Mouse (Mus musculus): ENCODE measurements around the gene Loxl3. TPM values are rescaled to one million over a fixed set of nuclear protein-coding genes. Genes with fewer than 3 reads are reported as not detected.
A peak's percentile ranks its signal among the peaks of the same experiment; 100 is the strongest.

Gene Loxl3
- polyA plus RNA-seq (2016; fragmentation: Nextera tagmentation; extraction: Ambion mirVana) = 17.9 and 21.9 TPM in 2 replicates

- peaks cover 38% of the 10 kb centered on the region for H3K4me1 ChIP-seq
- H3K36me3 ChIP-seq = no peaks in the 10 kb centered on the region
- peak within 1 kb of the TSS; percentile 85 for H3K4me2 ChIP-seq (replicated peaks)
- under 1% methylated on average over 51 of the region's 51 CpGs for WGBS
- peaks cover 38% of the 10 kb centered on the region for H3K27me3 ChIP-seq
- peak; percentile 73 for ATAC-seq (ENCODE audit: insufficient number of reproducible peaks, insufficient read depth, low FRiP score, low TSS enrichment)
- peak within 1 kb of the TSS; percentile 65 for H3K27ac ChIP-seq
- peak within 1 kb of the TSS; percentile 59 for H3K4me3 ChIP-seq
- H3K9ac ChIP-seq = peak within 1 kb of the TSS; percentile 20
- no peaks in the 10 kb centered on the region for H3K9me3 ChIP-seq
These were observed at the start of gene Loxl3, which contains the start of gene Dok1 for GRCm38 (mm10) chr6:83033249-83034185. TSS of gene Loxl3 (plus strand) at chr6:83034173. TSS of gene Dok1 (minus strand) at chr6:83033471.

GRCm38 (mm10) chr6:82987411-82987971 is 46.5 kb upstream of the Loxl3 start:
- peak; percentile 79; the same call in 1 of the 2 replicates for ATAC-seq (ENCODE audit: insufficient number of reproducible peaks, insufficient read depth, low FRiP score, low TSS enrichment)

GRCm38 (mm10) chr6:82993696-82994095 is 40.3 kb upstream of the Loxl3 start:
- H3K4me1 ChIP-seq = no peaks in the 10 kb centered on the region
- H3K36me3 ChIP-seq = no peaks in the 10 kb centered on the region
- no peak overlapping the region for H3K4me2 ChIP-seq (replicated peaks)
- H3K9me3 ChIP-seq = no peaks in the 10 kb centered on the region
- no peak overlapping the region for H3K4me3 ChIP-seq
- WGBS = 36% methylated on average over 1 of the region's 1 CpGs
- no peaks in the 10 kb centered on the region for H3K27me3 ChIP-seq
- no peak overlapping the region for H3K9ac ChIP-seq
- H3K27ac ChIP-seq = no peak overlapping the region
- no peak for ATAC-seq (ENCODE audit: insufficient number of reproducible peaks, insufficient read depth, low FRiP score, low TSS enrichment)

More at GRCm38 (mm10) chr6:82987411-82987971, 46.5 kb upstream of the Loxl3 start:
- peak overlapping the region; percentile 83 for H3K27ac ChIP-seq
- no peaks in the 10 kb centered on the region for H3K27me3 ChIP-seq
- peak overlapping the region; percentile 12 for H3K4me2 ChIP-seq (replicated peaks)
- H3K4me1 ChIP-seq = peaks cover 13% of the 10 kb centered on the region; the same call in 1 of the 2 replicates
- no peak overlapping the region for H3K4me3 ChIP-seq
- H3K9ac ChIP-seq = no peak overlapping the region
- 10% methylated on average over 9 of the region's 9 CpGs for WGBS
- H3K9me3 ChIP-seq = no peaks in the 10 kb centered on the region
- no peaks in the 10 kb centered on the region for H3K36me3 ChIP-seq

GRCm38 (mm10) chr6:82994372-82994771 is 39.6 kb upstream of the Loxl3 start:
- H3K27me3 ChIP-seq = no peaks in the 10 kb centered on the region
- no peak overlapping the region for H3K4me2 ChIP-seq (replicated peaks)
- no peak overlapping the region for H3K9ac ChIP-seq
- 74% methylated on average over 7 of the region's 7 CpGs for WGBS
- H3K9me3 ChIP-seq = no peaks in the 10 kb centered on the region
- no peak overlapping the region for H3K4me3 ChIP-seq
- H3K4me1 ChIP-seq = no peaks in the 10 kb centered on the region
- ATAC-seq (ENCODE audit: insufficient number of reproducible peaks, insufficient read depth, low FRiP score, low TSS enrichment) = no peak
- no peak overlapping the region for H3K27ac ChIP-seq
- H3K36me3 ChIP-seq = no peaks in the 10 kb centered on the region

- Histone ChIP-seq H3K36me3 (no peaks in the 10 kb centered on the region), H3K4me1 (no peaks in the 10 kb centered on the region), H3K9ac (no peak overlapping the region), H3K9me3 (no peaks in the 10 kb centered on the region), H3K27ac (no peak overlapping the region), H3K4me2 (replicated peaks) (peak overlapping the region; percentile 33), H3K4me3 (no peak overlapping the region), H3K27me3 (peaks cover 4% of the 10 kb centered on the region; the same call in 1 of the 2 replicates)
- peak; percentile 49; the same call in 1 of the 2 replicates for ATAC-seq (ENCODE audit: insufficient number of reproducible peaks, insufficient read depth, low FRiP score, low TSS enrichment)
- WGBS = 14% methylated on average over 11 of the region's 11 CpGs
These were observed 37.1 kb upstream of the Loxl3 start for GRCm38 (mm10) chr6:82996740-82997315.

GRCm38 (mm10) chr6:82997511-82998102 is 36.4 kb upstream of the Loxl3 start:
- Histone ChIP-seq H3K9me3 (no peaks in the 10 kb centered on the region), H3K4me2 (replicated peaks) (peak overlapping the region; percentile 33; the same call in 1 of the 2 replicates), H3K27me3 (peaks cover 4% of the 10 kb centered on the region; the same call in 1 of the 2 replicates), H3K9ac (no peak overlapping the region), H3K4me1 (no peaks in the 10 kb centered on the region), H3K4me3 (0 out of 2 replicates have a peak overlapping the region, but pooled peaks have one; percentile 7), H3K36me3 (no peaks in the 10 kb centered on the region), H3K27ac (0 out of 2 replicates have a peak overlapping the region, but pooled peaks have one; percentile 17)
- WGBS = 50% methylated on average over 7 of the region's 7 CpGs
- no peak; the same call in 1 of the 2 replicates for ATAC-seq (ENCODE audit: insufficient number of reproducible peaks, insufficient read depth, low FRiP score, low TSS enrichment)

- no peaks in the 10 kb centered on the region for H3K9me3 ChIP-seq
- no peak overlapping the region for H3K9ac ChIP-seq
- ATAC-seq (ENCODE audit: insufficient number of reproducible peaks, insufficient read depth, low FRiP score, low TSS enrichment) = no peak
- H3K27me3 ChIP-seq = peaks cover 4% of the 10 kb centered on the region; the same call in 1 of the 2 replicates
- no peaks in the 10 kb centered on the region for H3K4me1 ChIP-seq
- no peaks in the 10 kb centered on the region for H3K36me3 ChIP-seq
- no peak overlapping the region for H3K4me2 ChIP-seq (replicated peaks)
- H3K27ac ChIP-seq = no peak overlapping the region
- no peak overlapping the region for H3K4me3 ChIP-seq
- 71% methylated on average over 4 of the region's 4 CpGs for WGBS
These were observed 35.6 kb upstream of the Loxl3 start for GRCm38 (mm10) chr6:82998326-82998725.

GRCm38 (mm10) chr6:82999986-83000385 is 34.0 kb upstream of the Loxl3 start:
- Histone ChIP-seq H3K36me3 (no peaks in the 10 kb centered on the region), H3K9me3 (no peaks in the 10 kb centered on the region), H3K9ac (no peak overlapping the region), H3K4me3 (no peak overlapping the region), H3K27me3 (peaks cover 4% of the 10 kb centered on the region; the same call in 1 of the 2 replicates), H3K4me2 (replicated peaks) (no peak overlapping the region), H3K4me1 (0 out of 2 replicates have a peak, but pooled peaks cover 2% of the 10 kb centered on the region), H3K27ac (no peak overlapping the region)
- ATAC-seq (ENCODE audit: insufficient number of reproducible peaks, insufficient read depth, low FRiP score, low TSS enrichment) = no peak
- WGBS = 29% methylated on average over 8 of the region's 8 CpGs

GRCm38 (mm10) chr6:83003082-83003481 is 30.9 kb upstream of the Loxl3 start:
- no peak for ATAC-seq (ENCODE audit: insufficient number of reproducible peaks, insufficient read depth, low FRiP score, low TSS enrichment)
- WGBS = 87% methylated on average over 1 of the region's 1 CpGs
- H3K9ac ChIP-seq = no peak overlapping the region

GRCm38 (mm10) chr6:83003850-83004249 is 30.1 kb upstream of the Loxl3 start:
- Histone ChIP-seq H3K4me3 (no peak overlapping the region), H3K27me3 (peaks cover 4% of the 10 kb centered on the region; the same call in 1 of the 2 replicates), H3K9ac (no peak overlapping the region), H3K36me3 (no peaks in the 10 kb centered on the region), H3K27ac (no peak overlapping the region), H3K4me2 (replicated peaks) (no peak overlapping the region), H3K4me1 (0 out of 2 replicates have a peak, but pooled peaks cover 6% of the 10 kb centered on the region), H3K9me3 (no peaks in the 10 kb centered on the region)
- no peak for ATAC-seq (ENCODE audit: insufficient number of reproducible peaks, insufficient read depth, low FRiP score, low TSS enrichment)
- 86% methylated on average over 5 of the region's 5 CpGs for WGBS

More at GRCm38 (mm10) chr6:83003082-83003481, 30.9 kb upstream of the Loxl3 start:
- H3K4me3 ChIP-seq = no peak overlapping the region
- H3K4me2 ChIP-seq (replicated peaks) = no peak overlapping the region
- 0 out of 2 replicates have a peak, but pooled peaks cover 6% of the 10 kb centered on the region for H3K4me1 ChIP-seq
- peaks cover 4% of the 10 kb centered on the region; the same call in 1 of the 2 replicates for H3K27me3 ChIP-seq
- no peaks in the 10 kb centered on the region for H3K36me3 ChIP-seq
- H3K27ac ChIP-seq = no peak overlapping the region
- no peaks in the 10 kb centered on the region for H3K9me3 ChIP-seq

- no peaks in the 10 kb centered on the region for H3K36me3 ChIP-seq
- no peak for ATAC-seq (ENCODE audit: insufficient number of reproducible peaks, insufficient read depth, low FRiP score, low TSS enrichment)
- H3K27me3 ChIP-seq = peaks cover 4% of the 10 kb centered on the region; the same call in 1 of the 2 replicates
- no peak overlapping the region for H3K4me2 ChIP-seq (replicated peaks)
- no peak overlapping the region for H3K4me3 ChIP-seq
- H3K9me3 ChIP-seq = no peaks in the 10 kb centered on the region
- H3K4me1 ChIP-seq = 0 out of 2 replicates have a peak, but pooled peaks cover 6% of the 10 kb centered on the region
- H3K9ac ChIP-seq = no peak overlapping the region
- WGBS = 65% methylated on average over 2 of the region's 2 CpGs
- no peak overlapping the region for H3K27ac ChIP-seq
These were observed 29.7 kb upstream of the Loxl3 start for GRCm38 (mm10) chr6:83004309-83004708.

Measured in embryonic facial prominence, embryonic 12.5 days (tissue).